Mouse (Mus musculus) cortical plate, adult 2 months (tissue): ENCODE measurements around the gene Foxr1. TPM values are rescaled to one million over a fixed set of nuclear protein-coding genes. Genes with fewer than 3 reads are reported as not detected.

ENCODE experiments used
- H3K27ac ChIP-seq: fragments of 200-500 bp; 2 replicates; pipeline ENCODE4 v1.5.1; 2012; ENCODE audit warnings: low read length, control low read depth, inconsistent platforms; ENCODE audit not compliant: insufficient read depth
- H3K4me1 ChIP-seq: fragments of 200-500 bp; 2 replicates; pipeline ENCODE4 v1.6.1; 2011; ENCODE audit warnings: low read length; ENCODE audit not compliant: control insufficient read depth, insufficient read depth
- H3K4me3 ChIP-seq: fragments of 200-500 bp; 2 replicates; pipeline ENCODE4 v1.5.1; 2011; ENCODE audit warnings: mild to moderate bottlenecking, low read length, control low read depth; ENCODE audit not compliant: insufficient read depth
- CTCF ChIP-seq: fragments of 200-500 bp; IDR thresholded peaks from 2 replicates; pipeline ENCODE4 v1.5.1; 2011; ENCODE audit warnings: mild to moderate bottlenecking, control low read depth, low read length; ENCODE audit not compliant: insufficient read depth; ENCODE audit errors: extremely low read depth
- POLR2A ChIP-seq: fragments of 200-500 bp; IDR thresholded peaks from 2 replicates; pipeline ENCODE4 v1.6.1; 2011; ENCODE audit warnings: mild to moderate bottlenecking, low read length, control low read depth; ENCODE audit not compliant: insufficient read depth; ENCODE audit errors: extremely low read depth
- polyA plus RNA-seq: library from polyadenylated mRNA; depleted of rRNA; stranded (reverse); fragments of >200 nt; gene quantifications from 2 replicates; pipeline ENCODE4 v1.2.3, GENCODE M21; 2012

Gene Foxr1
- polyA plus RNA-seq, 1 experiment, result 0.04 TPM

DNA sequence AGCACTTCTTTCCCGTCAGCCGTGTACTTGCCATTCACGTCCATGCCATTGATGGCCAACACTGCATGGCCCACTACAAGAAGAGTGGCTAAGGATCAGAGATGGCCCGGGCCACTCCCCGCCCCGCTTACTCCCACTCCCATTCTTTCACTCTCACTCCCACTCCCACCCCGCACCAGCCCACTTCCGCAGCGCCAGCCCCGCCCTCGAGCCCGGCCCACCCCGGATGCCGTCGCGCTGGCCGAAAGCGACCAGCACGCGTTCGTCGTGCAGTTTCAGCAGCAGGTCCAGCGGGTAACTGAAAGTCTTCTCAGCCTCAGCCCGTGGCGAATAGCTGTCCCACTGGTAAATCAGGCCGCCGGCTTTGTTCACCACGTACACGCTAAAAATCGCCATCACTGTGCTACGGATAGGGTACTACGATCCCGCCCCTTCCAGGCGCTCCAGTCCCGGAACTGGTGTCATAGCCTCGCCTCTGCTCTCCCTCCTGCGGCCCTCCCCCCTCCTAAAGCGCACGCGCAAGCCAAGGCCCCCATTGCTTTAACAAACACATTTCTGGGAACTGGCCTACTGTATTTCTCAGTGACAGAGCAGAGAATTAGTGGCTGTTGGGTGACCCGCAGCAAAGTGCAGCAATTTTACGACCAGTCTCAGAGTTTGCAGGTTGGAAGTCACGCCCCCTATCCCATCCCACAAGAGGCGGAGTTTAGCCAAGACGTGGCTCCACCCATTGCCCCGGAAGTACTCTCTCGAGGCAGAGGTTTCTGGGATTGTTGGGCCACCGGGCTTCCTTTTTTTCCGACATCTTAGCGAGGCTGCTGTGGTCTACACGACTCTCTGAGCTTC is 33.8 kb downstream of the Foxr1 start, which contains the start of the genes Rps25 and Trappc4:
Rps25 (plus strand) TSS at position 234 of the 846 bp plus-strand sequence.
Trappc4 (minus strand) TSS at position 695 of the 846 bp plus-strand sequence.
- TF ChIP-seq POLR2A, result peak; percentile 65
- TF ChIP-seq CTCF, result no peak
- H3K4me3 ChIP-seq, result peak within 1 kb of the TSS; percentile 91
- no peaks in the 10 kb centered on the region for H3K4me1 ChIP-seq
- H3K27ac ChIP-seq, result peak within 1 kb of the TSS; percentile 69

GRCm38 (mm10) chr9:44405011-44405410 is 35.9 kb downstream of the Foxr1 start:
- no peak for TF ChIP-seq CTCF
- TF ChIP-seq POLR2A, result no peak
- Histone ChIP-seq H3K4me1 (no peaks in the 10 kb centered on the region), H3K4me3 (no peak overlapping the region), H3K27ac (no peak overlapping the region)

DNA sequence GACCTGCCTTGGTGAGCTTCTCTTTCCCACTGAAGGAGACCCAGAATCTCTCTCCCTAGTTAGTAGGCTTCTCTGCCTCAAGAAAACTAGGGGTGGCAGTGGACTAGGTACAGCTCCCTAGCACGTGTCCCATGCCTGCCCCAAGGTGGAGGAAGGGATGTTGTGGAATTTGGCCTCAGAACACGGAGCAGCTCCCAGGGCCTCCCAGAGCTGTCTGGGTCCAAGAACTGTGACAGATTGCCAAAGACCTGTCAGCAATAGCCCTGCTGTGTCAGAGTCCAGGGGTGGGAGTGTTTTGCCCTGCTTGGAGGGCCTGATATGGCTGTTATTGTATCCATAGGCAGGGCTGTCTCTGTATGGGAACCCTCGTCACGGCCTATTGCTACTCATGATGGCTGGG is 39.9 kb downstream of the Foxr1 start:
- TF ChIP-seq POLR2A (no peak), CTCF (no peak)
- H3K4me3 ChIP-seq, result no peak overlapping the region
- peaks cover 4% of the 10 kb centered on the region for H3K4me1 ChIP-seq
- H3K27ac ChIP-seq, result no peak overlapping the region

- peaks cover 4% of the 10 kb centered on the region for H3K4me1 ChIP-seq
- H3K4me3 ChIP-seq, result no peak overlapping the region
- H3K27ac ChIP-seq, result no peak overlapping the region
- TF ChIP-seq POLR2A (no peak), CTCF (no peak)
Observed at GRCm38 (mm10) chr9:44399795-44400114, 41.2 kb downstream of the Foxr1 start.

DNA sequence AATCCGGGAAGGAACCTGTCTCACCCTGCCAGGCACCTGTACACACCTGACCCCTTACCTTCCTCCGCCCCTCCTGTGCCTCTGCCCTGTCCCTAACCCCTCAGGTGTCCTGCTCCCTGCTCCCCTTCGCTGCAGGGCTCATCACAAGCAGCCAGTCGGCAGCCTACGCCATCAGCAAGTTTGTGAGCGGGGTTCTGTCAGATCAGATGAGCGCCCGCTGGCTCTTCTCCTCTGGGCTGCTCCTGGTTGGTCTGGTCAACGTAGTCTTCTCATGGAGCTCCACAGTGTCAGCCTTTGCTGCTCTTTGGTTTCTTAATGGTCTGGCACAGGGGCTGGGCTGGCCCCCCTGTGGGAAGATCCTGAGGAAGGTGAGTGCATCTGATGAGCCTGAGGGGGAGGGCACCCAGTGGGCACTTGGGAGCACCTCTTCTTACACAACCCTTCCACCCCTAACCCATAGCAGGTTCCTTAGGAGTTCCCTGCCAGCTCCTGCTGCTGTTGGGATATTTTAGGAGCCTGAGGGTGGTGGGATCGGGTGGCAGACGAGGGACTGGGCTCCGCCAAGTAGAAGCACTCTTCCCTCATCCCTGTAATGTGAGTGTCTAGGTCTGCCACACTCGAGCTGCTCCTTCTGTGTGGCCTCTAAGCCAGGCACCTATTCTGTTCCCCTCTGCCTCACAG is 41.7 kb downstream of the Foxr1 start:
- H3K27ac ChIP-seq, result no peak overlapping the region
- H3K4me1 ChIP-seq, result peaks cover 4% of the 10 kb centered on the region
- H3K4me3 ChIP-seq, result peak overlapping the region; percentile 59; the same call in 1 of the 2 replicates
- TF ChIP-seq POLR2A (no peak), CTCF (no peak)

DNA sequence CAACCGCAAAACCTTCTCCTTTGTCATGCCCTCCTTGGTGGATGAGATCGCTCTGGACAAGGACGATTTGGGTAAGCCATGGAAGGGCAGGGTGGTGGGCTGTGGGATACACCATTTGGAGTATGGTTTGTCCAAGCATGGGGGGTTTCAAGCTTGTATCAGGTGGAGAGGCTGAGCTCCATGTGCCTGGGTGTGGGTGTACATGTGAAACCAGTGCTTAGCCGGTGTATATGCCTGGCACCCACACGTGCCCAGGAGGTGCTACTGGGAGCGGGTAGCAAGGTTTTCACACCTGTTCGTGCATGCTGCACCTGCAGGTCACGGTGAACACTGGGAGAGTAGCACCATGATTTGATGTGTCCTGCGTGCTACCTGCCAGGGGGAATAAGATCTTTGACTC is 42.4 kb downstream of the Foxr1 start:
- TF ChIP-seq CTCF, result no peak
- TF ChIP-seq POLR2A, result no peak
- no peak overlapping the region for H3K27ac ChIP-seq
- peaks cover 4% of the 10 kb centered on the region for H3K4me1 ChIP-seq
- H3K4me3 ChIP-seq, result peak overlapping the region; percentile 59

- peaks cover 4% of the 10 kb centered on the region for H3K4me1 ChIP-seq
- H3K4me3 ChIP-seq, result peak overlapping the region; percentile 59; the same call in 1 of the 2 replicates
- TF ChIP-seq CTCF, result no peak
- no peak overlapping the region for H3K27ac ChIP-seq
Observed at GRCm38 (mm10) chr9:44398087-44398486, 42.8 kb downstream of the Foxr1 start.

GRCm38 (mm10) chr9:44396684-44397411 is 44.1 kb downstream of the Foxr1 start, which contains the start of gene Slc37a4:
Slc37a4 (plus strand) TSS chr9:44396852.
- Histone ChIP-seq H3K27ac (peak within 1 kb of the TSS; percentile 55), H3K4me1 (peaks cover 4% of the 10 kb centered on the region), H3K4me3 (peak within 1 kb of the TSS; percentile 59)
- TF ChIP-seq POLR2A (peak; percentile 62), CTCF (no peak)

DNA sequence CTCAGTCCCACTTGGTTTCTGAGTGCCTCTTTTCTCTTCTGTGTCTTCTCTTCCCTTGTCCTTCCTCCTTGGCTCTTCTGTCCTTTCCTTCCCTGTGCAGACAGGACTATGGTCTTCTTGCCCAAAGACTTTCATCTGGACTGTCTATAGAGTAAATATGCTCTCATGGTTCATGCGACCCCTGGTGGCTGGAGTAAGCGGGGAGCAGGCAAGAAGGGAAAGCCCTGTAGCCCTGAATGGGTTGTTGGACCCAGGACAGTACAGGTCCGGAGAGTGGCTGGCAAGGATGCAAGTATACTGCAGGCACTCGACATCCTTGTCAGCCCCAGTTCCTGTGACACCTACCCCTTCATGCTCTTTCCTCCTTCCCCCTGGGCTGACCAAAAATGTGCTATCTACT is 49.5 kb downstream of the Foxr1 start:
- H3K4me1 ChIP-seq, result no peaks in the 10 kb centered on the region
- H3K4me3 ChIP-seq, result no peak overlapping the region
- TF ChIP-seq CTCF, result peak; percentile 67
- TF ChIP-seq POLR2A, result no peak
- no peak overlapping the region for H3K27ac ChIP-seq
